Mouse (Mus musculus) layer of hippocampus, postnatal 14 days (tissue): ENCODE data around the gene Lbhd2. TPM values are rescaled to one million over a fixed set of nuclear protein-coding genes. Genes with fewer than 3 reads are reported as not detected.

Experiments
- DNase-seq, 2 experiments: peaks; one replicate each; pipeline ENCODE4 v3.0.0; 2021 to 2022; ENCODE audit warnings: low spot score in 2 of 2, mixed read lengths in 1 of 2
- long read RNA-seq, 2 experiments: library from polyadenylated mRNA; stranded (forward); transcript quantifications; one replicate each; pipeline ENCODE4 v2.0.0; 2021
- total RNA-seq, 2 experiments: library from RNA; stranded (reverse); gene quantifications; 2 replicates each; pipeline ENCODE4 v1.2.3; 2021

The Lbhd2 gene
- 1 to 10 TPM in 1 of 2 experiments, under 1 TPM in 1; 0.62 to 1.8 TPM for total RNA-seq
- long read RNA-seq, experiment 1, result 0 reads
- long read RNA-seq, experiment 2, partial matches to known transcripts, result 0 of 4 reads
- long read RNA-seq, experiment 2, other reads (novel, unspliced or antisense), result 2 of 4 reads

GRCm38 (mm10) chr12:111406622-111407021 lies at the start of gene Lbhd2:
Lbhd2 (plus strand) TSS chr12:111406809.
- DNase-seq, result no peak

GRCm38 (mm10) chr12:111360671-111361070 lies 45.9 kb upstream of the Lbhd2 start:
- no peak for DNase-seq

- DNase-seq, result no peak
Observed at GRCm38 (mm10) chr12:111361319-111362098, 45.1 kb upstream of the Lbhd2 start.

GRCm38 (mm10) chr12:111364234-111364633 lies 42.4 kb upstream of the Lbhd2 start:
- no peak for DNase-seq

GRCm38 (mm10) chr12:111367065-111367464 lies 39.5 kb upstream of the Lbhd2 start:
- DNase-seq, result no peak

- DNase-seq, result no peak
Observed at GRCm38 (mm10) chr12:111370249-111370648, 36.4 kb upstream of the Lbhd2 start.

GRCm38 (mm10) chr12:111371905-111372304 lies 34.7 kb upstream of the Lbhd2 start:
- no peak for DNase-seq

GRCm38 (mm10) chr12:111373411-111373810 lies 33.2 kb upstream of the Lbhd2 start:
- DNase-seq, result no peak

- DNase-seq, result no peak
Observed at GRCm38 (mm10) chr12:111374727-111375126, 31.9 kb upstream of the Lbhd2 start.

GRCm38 (mm10) chr12:111375559-111375958 lies 31.1 kb upstream of the Lbhd2 start:
- DNase-seq, result no peak

GRCm38 (mm10) chr12:111376053-111376452 lies 30.6 kb upstream of the Lbhd2 start:
- DNase-seq, result no peak

- no peak for DNase-seq
Observed at GRCm38 (mm10) chr12:111376826-111377331, 29.7 kb upstream of the Lbhd2 start.

- DNase-seq, result peak; percentile 93 to 94
Observed at GRCm38 (mm10) chr12:111377376-111377973, 29.1 kb upstream of the Lbhd2 start, which contains the start of gene Cdc42bpb. Cdc42bpb (minus strand) TSS chr12:111377718.

- no peak for DNase-seq
Observed at GRCm38 (mm10) chr12:111377986-111378490, 28.6 kb upstream of the Lbhd2 start.

- DNase-seq, result no peak
Observed at GRCm38 (mm10) chr12:111378812-111379211, 27.8 kb upstream of the Lbhd2 start.

GRCm38 (mm10) chr12:111385883-111386641 lies 20.5 kb upstream of the Lbhd2 start:
- DNase-seq, result no peak

- DNase-seq, result no peak
Observed at GRCm38 (mm10) chr12:111386642-111387120, 19.9 kb upstream of the Lbhd2 start.

GRCm38 (mm10) chr12:111387146-111387545 lies 19.5 kb upstream of the Lbhd2 start:
- DNase-seq, result no peak

- no peak for DNase-seq
Observed at GRCm38 (mm10) chr12:111394008-111394407, 12.6 kb upstream of the Lbhd2 start.

GRCm38 (mm10) chr12:111396997-111397396 lies 9.6 kb upstream of the Lbhd2 start:
- DNase-seq, result no peak
